Mouse (Mus musculus) left cerebral cortex, postnatal 4 days (tissue): Measurements from ENCODE around the gene Nob1. TPM values are rescaled to one million over a fixed set of nuclear protein-coding genes. Genes with fewer than 3 reads are reported as not detected.

Experiments used
- DNase-seq: peaks from one replicate; pipeline ENCODE4 v3.0.0-alpha.2; 2022
- intact Hi-C: fragments of 180-260 bp; cut with DNase I; formaldehyde crosslinking; loops from one replicate; pipeline ENCODE4 v1.15.1; 2025
- total RNA-seq, 2 experiments: library from RNA; stranded (reverse); gene quantifications; 2 replicates each; pipeline ENCODE4 v1.2.3; 2021

Gene Nob1
- total RNA-seq, 2 experiments from 2014 or later = 41.8 to 45.6 TPM

DNA sequence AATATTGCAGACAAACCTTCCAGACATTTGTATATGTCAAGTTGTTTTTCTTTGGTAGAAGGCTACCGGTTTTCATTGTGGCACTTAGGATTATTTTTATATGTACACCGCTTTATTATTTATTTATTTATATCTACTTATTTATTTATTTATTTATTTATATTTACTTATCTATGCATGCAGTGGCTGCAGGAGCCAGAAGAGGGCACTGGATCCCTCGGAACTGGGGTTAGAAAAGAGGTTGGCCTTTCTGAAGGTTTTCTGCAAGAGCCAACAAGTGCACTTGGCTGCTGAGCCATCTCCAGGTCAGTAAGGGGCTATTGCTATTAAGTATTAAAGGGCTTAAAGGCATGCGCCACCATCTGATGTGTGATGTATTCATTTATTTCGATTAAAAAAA, 37.0 kb downstream of the Nob1 start:
- peak; percentile 66 for DNase-seq

DNA sequence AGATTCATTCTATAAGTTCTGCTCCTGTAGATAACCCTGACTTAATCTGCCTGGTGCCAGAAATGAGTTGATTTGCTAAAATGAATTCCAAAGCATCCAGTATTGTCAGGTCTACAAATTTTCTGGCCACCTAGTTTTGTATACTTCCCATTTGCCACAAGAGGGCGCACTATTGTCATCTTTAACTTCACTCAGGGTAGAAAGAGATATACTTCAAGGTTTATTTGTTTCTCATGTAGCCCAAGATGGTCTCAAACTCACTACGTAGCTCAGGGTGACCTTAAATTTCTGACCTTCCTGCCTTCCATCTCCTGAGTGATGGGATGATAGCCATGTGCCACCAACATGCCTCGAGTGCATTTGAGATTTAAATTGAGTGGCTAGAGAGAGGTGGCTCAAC, 38.2 kb downstream of the Nob1 start:
- intact Hi-C loops = no loop called here
- no peak for DNase-seq

More for the DNA sequence above, 37.0 kb downstream of the Nob1 start:
- intact Hi-C loops = no loop called here

- DNase-seq = no peak
- intact Hi-C loops = no loop called here
These were observed 38.7 kb downstream of the Nob1 start for GRCm38 (mm10) chr8:107386171-107386570.

GRCm38 (mm10) chr8:107385063-107385462, 39.8 kb downstream of the Nob1 start:
- intact Hi-C loops = no loop called here
- no peak for DNase-seq

DNA sequence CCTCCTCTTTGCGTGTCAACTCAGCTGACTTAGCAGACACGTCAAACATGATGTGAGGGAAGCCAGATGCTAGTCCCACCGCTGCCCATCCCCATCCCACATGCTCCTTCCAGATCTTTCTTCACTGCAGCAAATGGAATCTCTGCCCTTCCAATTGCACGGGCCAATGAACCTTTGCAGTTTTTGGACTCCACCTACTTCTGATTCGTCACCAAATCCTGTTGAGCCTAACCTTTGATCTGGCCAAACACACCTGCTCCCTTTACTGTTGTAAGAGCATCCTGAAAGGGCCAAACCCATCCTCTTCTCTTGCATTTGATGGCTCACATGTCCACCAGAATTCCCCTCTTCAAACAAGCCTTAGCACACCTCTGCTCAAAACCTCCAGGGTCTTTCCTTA, 40.2 kb downstream of the Nob1 start:
- no peak for DNase-seq
- intact Hi-C loops = no loop called here

- DNase-seq = no peak
- intact Hi-C loops = no loop called here
These were observed 42.0 kb downstream of the Nob1 start for GRCm38 (mm10) chr8:107382898-107383297.

- intact Hi-C loops = no loop called here
- no peak for DNase-seq
These were observed 43.2 kb downstream of the Nob1 start for GRCm38 (mm10) chr8:107381666-107382065.

GRCm38 (mm10) chr8:107380734-107381133, 44.1 kb downstream of the Nob1 start:
- no peak for DNase-seq
- intact Hi-C loops = no loop called here

DNA sequence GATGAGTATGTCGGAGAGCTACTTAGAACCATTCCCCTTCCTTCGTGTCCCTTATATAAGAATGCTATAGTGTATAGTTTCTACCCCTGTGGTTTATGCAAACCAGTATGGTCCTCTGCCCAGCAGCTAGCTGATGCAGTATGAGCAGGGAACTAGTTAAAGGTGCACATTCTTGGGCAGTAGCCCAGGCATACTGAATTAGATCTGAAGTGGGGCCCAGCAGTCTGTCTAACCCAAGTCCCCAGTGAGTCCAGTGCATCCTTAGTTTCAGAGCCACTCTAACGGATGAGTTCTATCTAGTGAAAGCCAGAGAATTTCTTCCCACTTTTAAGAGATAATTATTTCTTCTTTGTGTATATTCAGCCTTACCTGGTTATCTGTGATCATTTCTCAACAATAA, 47.5 kb downstream of the Nob1 start:
- intact Hi-C loops = no loop called here
- DNase-seq = no peak

- intact Hi-C loops = no loop called here
- DNase-seq = no peak
These were observed 54.5 kb downstream of the Nob1 start for GRCm38 (mm10) chr8:107370311-107370710.

Other genes with a start within 250 kb of the Nob1 start
- gene Nfat5, start 131.6 kb downstream of the Nob1 start, total RNA-seq = 10 to 100 TPM; 38.6 to 40.6 TPM
- 1 to 10 TPM; 2.5 to 2.7 TPM for gene Nqo1, start 21.8 kb downstream of the Nob1 start, total RNA-seq
- 10 to 100 TPM; 37.3 to 41.5 TPM for gene Wwp2, start 11.3 kb upstream of the Nob1 start, total RNA-seq
- gene Psmd7, start 163.4 kb upstream of the Nob1 start, total RNA-seq = 100 to 1,000 TPM; 118 to 121 TPM